Comparison of ENCODE assay signal across 20 mouse cellular contexts in the genomic region with DNA sequence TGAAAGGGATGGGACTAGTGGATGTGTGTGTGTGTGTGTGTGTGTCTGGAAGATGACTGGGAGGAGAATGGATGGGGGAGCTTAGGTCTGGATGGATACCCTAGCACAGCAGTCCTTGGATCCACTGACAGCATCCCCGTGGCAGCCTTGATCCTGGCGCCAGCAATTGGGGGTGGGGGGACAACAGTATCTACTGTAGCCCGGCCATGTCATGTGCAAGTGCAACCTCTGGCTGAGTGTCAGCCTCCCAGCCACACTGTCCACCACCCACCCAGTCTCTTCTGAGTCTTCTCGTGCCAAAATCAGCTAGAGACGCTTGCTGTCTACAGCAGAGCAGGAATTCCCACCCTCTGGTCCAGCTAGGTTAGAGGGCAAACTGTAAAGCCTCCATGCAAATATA. TPM values are rescaled to one million over a fixed set of nuclear protein-coding genes. Genes with fewer than 3 reads are reported as not detected.
DNase-seq lines count a peak whose midpoint lies in the region; ATAC-seq and TF ChIP-seq lines count a peak whose summit lies in the region.
"Had no signal": no experiment of that assay in that cellular context is flagged by ENCODE, and none has a peak within 500 bp of the region (broad histone marks: within the 10 kb centered on the region; RNA-seq: fewer than 3 reads in every experiment).

No protein-coding gene starts in this region.

- no peaks in the 10 kb centered on the region for H3K27me3 ChIP-seq in forebrain, postnatal 0 days (ENCODE audit: insufficient read depth, low read length)
- H3K27me3 ChIP-seq in forebrain, embryonic 11.5 days (ENCODE audit: control insufficient read depth, insufficient read depth, low read length), result no peaks in the 10 kb centered on the region
- H3K27me3 ChIP-seq in kidney, embryonic 16.5 days (ENCODE audit: insufficient read depth, low read length), result no peaks in the 10 kb centered on the region
- H3K27me3 ChIP-seq in lung, postnatal 0 days (replicated peaks; ENCODE audit: insufficient read depth, low read length), result no peaks in the 10 kb centered on the region
- H3K27me3 ChIP-seq: forebrain, embryonic 15.5 days; neural tube, embryonic 13.5 days had no signal

- no peak overlapping the region for H3K27ac ChIP-seq in forebrain, postnatal 0 days (ENCODE audit: low read depth, low read length)
- H3K27ac ChIP-seq in forebrain, embryonic 11.5 days (ENCODE audit: low read depth, low read length), result no peak overlapping the region
- H3K27ac ChIP-seq in kidney, embryonic 16.5 days (ENCODE audit: low read length), result no peak overlapping the region
- no peak overlapping the region for H3K27ac ChIP-seq in lung, postnatal 0 days (ENCODE audit: low read length)
- H3K27ac ChIP-seq: forebrain, embryonic 15.5 days; hindbrain, embryonic 12.5 days; liver, embryonic 12.5 days; neural tube, embryonic 13.5 days had no signal

- no peak overlapping the region for H3K4me3 ChIP-seq in forebrain, postnatal 0 days (ENCODE audit: low read depth, low read length)
- no peak overlapping the region for H3K4me3 ChIP-seq in forebrain, embryonic 11.5 days (ENCODE audit: low read depth, low read length)
- no peak overlapping the region for H3K4me3 ChIP-seq in kidney, embryonic 16.5 days (ENCODE audit: low read length)
- H3K4me3 ChIP-seq in lung, postnatal 0 days (ENCODE audit: low read depth, low read length), result no peak overlapping the region
- H3K4me3 ChIP-seq: forebrain, embryonic 15.5 days; heart, embryonic 12.5 days; hindbrain, embryonic 12.5 days; liver, embryonic 12.5 days; neural tube, embryonic 13.5 days had no signal

- no peaks in the 10 kb centered on the region for H3K36me3 ChIP-seq in forebrain, postnatal 0 days (ENCODE audit: insufficient read depth)
- no peaks in the 10 kb centered on the region for H3K36me3 ChIP-seq in forebrain, embryonic 11.5 days (ENCODE audit: control insufficient read depth, insufficient read depth, low read length)
- H3K36me3 ChIP-seq in kidney, embryonic 16.5 days (ENCODE audit: insufficient read depth, low read length), result no peaks in the 10 kb centered on the region
- no peaks in the 10 kb centered on the region for H3K36me3 ChIP-seq in lung, postnatal 0 days (ENCODE audit: insufficient read depth, low read length)
- H3K36me3 ChIP-seq: forebrain, embryonic 15.5 days; heart, embryonic 12.5 days; hindbrain, embryonic 12.5 days; liver, embryonic 12.5 days; neural tube, embryonic 13.5 days had no signal

- H3K9me3 ChIP-seq in forebrain, postnatal 0 days (ENCODE audit: low read length), result no peaks in the 10 kb centered on the region
- no peaks in the 10 kb centered on the region for H3K9me3 ChIP-seq in forebrain, embryonic 11.5 days (ENCODE audit: control insufficient read depth, low read length)
- H3K9me3 ChIP-seq in kidney, embryonic 16.5 days (ENCODE audit: low read length), result no peaks in the 10 kb centered on the region
- no peaks in the 10 kb centered on the region for H3K9me3 ChIP-seq in lung, postnatal 0 days (ENCODE audit: low read length)
- H3K9me3 ChIP-seq: forebrain, embryonic 15.5 days; heart, embryonic 12.5 days; hindbrain, embryonic 12.5 days; liver, embryonic 12.5 days; neural tube, embryonic 13.5 days had no signal

- no peak overlapping the region for H3K4me2 ChIP-seq in forebrain, postnatal 0 days (ENCODE audit: low read depth)
- no peak overlapping the region for H3K4me2 ChIP-seq in forebrain, embryonic 11.5 days (ENCODE audit: low read depth, low read length, severe bottlenecking)
- H3K4me2 ChIP-seq in kidney, embryonic 16.5 days (replicated peaks; ENCODE audit: low read depth, low read length), result no peak overlapping the region
- no peak overlapping the region for H3K4me2 ChIP-seq in lung, postnatal 0 days (replicated peaks; ENCODE audit: low read depth, low read length)
- H3K4me2 ChIP-seq: forebrain, embryonic 15.5 days; heart, embryonic 12.5 days; hindbrain, embryonic 12.5 days; liver, embryonic 12.5 days; neural tube, embryonic 13.5 days had no signal

- no peak overlapping the region for H3K9ac ChIP-seq in forebrain, postnatal 0 days
- no peak overlapping the region for H3K9ac ChIP-seq in forebrain, embryonic 11.5 days (ENCODE audit: low read length)
- H3K9ac ChIP-seq in kidney, embryonic 16.5 days (replicated peaks; ENCODE audit: low read length), result no peak overlapping the region
- no peak overlapping the region for H3K9ac ChIP-seq in lung, postnatal 0 days (replicated peaks; ENCODE audit: low read depth)
- H3K9ac ChIP-seq: forebrain, embryonic 15.5 days; heart, embryonic 12.5 days; hindbrain, embryonic 12.5 days; liver, embryonic 12.5 days; neural tube, embryonic 13.5 days had no signal

- TF ChIP-seq CTCF in forebrain, postnatal 0 days (IDR thresholded peaks at IDR 0.05; ENCODE audit: low read depth), result no peak
- no peak for TF ChIP-seq CTCF in lung, postnatal 0 days (IDR thresholded peaks at IDR 0.05)

- ATAC-seq in forebrain, postnatal 0 days, result 0 out of 2 replicates have a peak, but pooled peaks have one; percentile 32
- no peak for ATAC-seq in forebrain, embryonic 11.5 days (replicated peaks; ENCODE audit: low FRiP score)
- peak; percentile 59; the same call in 1 of the 2 replicates for ATAC-seq in kidney, embryonic 16.5 days (ENCODE audit: low FRiP score, low TSS enrichment)
- peak; percentile 55 for ATAC-seq in lung, postnatal 0 days
- ATAC-seq: forebrain, embryonic 15.5 days; liver, embryonic 12.5 days had no signal

- DNase-seq in forebrain, postnatal 0 days, result no peak
- no peak for DNase-seq in forebrain, embryonic 11.5 days (ENCODE audit: low spot score)
- DNase-seq in kidney, adult 18-20 months, result no peak
- peak; percentile 16 for DNase-seq in lung, postnatal 0 days (ENCODE audit: low spot score)
- no peak for DNase-seq in lung, postnatal 25 days (ENCODE audit: low spot score)
- peak; percentile 76 for DNase-seq in lung, postnatal 10 days
- DNase-seq in ovary, postnatal 36 days (ENCODE audit: low spot score), result no peak
- DNase-seq: adrenal gland, adult 8-10 months; cerebellum, postnatal 25 days; kidney, adult 11 months; right cerebral cortex, postnatal 25 days; thymus, adult 18-20 months had no signal

- no peak for TF ChIP-seq EP300 in lung, postnatal 0 days (IDR thresholded peaks at IDR 0.05)

- 0 out of 2 replicates have a peak, but pooled peaks cover 3% of the 10 kb centered on the region for H3K4me1 ChIP-seq in forebrain, postnatal 0 days (ENCODE audit: insufficient read depth)
- H3K4me1 ChIP-seq in forebrain, embryonic 11.5 days (replicated peaks; ENCODE audit: control insufficient read depth, insufficient read depth, low read length), result no peaks in the 10 kb centered on the region
- no peaks in the 10 kb centered on the region for H3K4me1 ChIP-seq in kidney, embryonic 16.5 days (ENCODE audit: insufficient read depth, low read length)
- H3K4me1 ChIP-seq in lung, postnatal 0 days (ENCODE audit: insufficient read depth, low read depth, low read length), result no peaks in the 10 kb centered on the region
- H3K4me1 ChIP-seq: heart, embryonic 12.5 days; liver, embryonic 12.5 days; neural tube, embryonic 13.5 days had no signal

- WGBS in forebrain, postnatal 0 days, result 62% methylated on average over 5 of the region's 5 CpGs
- 68% methylated on average over 5 of the region's 5 CpGs for WGBS in forebrain, embryonic 11.5 days
- WGBS in kidney, embryonic 16.5 days, result 58% methylated on average over 5 of the region's 5 CpGs
- 53% methylated on average over 5 of the region's 5 CpGs for WGBS in lung, postnatal 0 days

RNA-seq across cellular contexts. Expression of a gene that starts 54.3 kb away (rescaled TPM):
- total RNA-seq in forebrain, postnatal 0 days (2014; rRNA removed), result 33.9 and 51.6 TPM in 2 replicates
- 8.1 and 10.1 TPM in 2 replicates for polyA plus RNA-seq in forebrain, postnatal 0 days (2015; fragmentation: Nextera tagmentation; extraction: Ambion mirVana)
- polyA plus RNA-seq in forebrain, embryonic 11.5 days (2014; fragmentation: Nextera tagmentation; extraction: Ambion mirVana), result 0.08 and 0.20 TPM in 2 replicates
- polyA plus RNA-seq in kidney, embryonic 16.5 days (2015; fragmentation: Nextera tagmentation; extraction: Ambion mirVana), result 0.03 and 0.07 TPM in 2 replicates
- polyA plus RNA-seq in lung, postnatal 0 days (2015; fragmentation: Nextera tagmentation; extraction: Ambion mirVana), result 0.02 and 0.05 TPM in 2 replicates
- total RNA-seq: CH12.LX had no signal
- polyA plus RNA-seq: heart, embryonic 12.5 days; limb, embryonic 11.5 days; liver, embryonic 12.5 days had no signal

Comparison
In these comparisons a context has a peak if more than half of its experiments do, and no peak if none do; other contexts are left out.
1. DNase-seq: peak in lung, postnatal 0 days (single experiment) and lung, postnatal 10 days (single experiment); none in forebrain, postnatal 0 days (single experiment), forebrain, embryonic 11.5 days (single experiment), kidney, adult 18-20 months (single experiment), lung, postnatal 25 days (single experiment) and ovary, postnatal 36 days (single experiment).